Mouse (Mus musculus) heart, adult 2 months (tissue): Measurements from ENCODE around the gene Spsb1. TPM values are rescaled to one million over a fixed set of nuclear protein-coding genes. Genes with fewer than 3 reads are reported as not detected.

Source experiments
- DNase-seq, 2 experiments: peaks; one replicate each; pipeline ENCODE4 v3.0.0; 2021
- H3K27ac ChIP-seq: fragments of 200-600 bp; 2 replicates; pipeline ENCODE4 v1.8.1; 2022
- H3K27me3 ChIP-seq: fragments of 200-500 bp; 2 replicates; pipeline ENCODE4 v1.6.1; 2012; ENCODE audit warnings: mild to moderate bottlenecking, low read length, inconsistent platforms, mixed read lengths; ENCODE audit not compliant: control insufficient read depth, insufficient read depth
- H3K36me3 ChIP-seq: fragments of 200-500 bp; 2 replicates; pipeline ENCODE4 v1.6.1; 2012; ENCODE audit warnings: low read length, inconsistent platforms; ENCODE audit not compliant: control insufficient read depth, insufficient read depth
- H3K4me1 ChIP-seq: fragments of 200-500 bp; 2 replicates; pipeline ENCODE4 v1.6.1; 2011; ENCODE audit warnings: low read length; ENCODE audit not compliant: control insufficient read depth, insufficient read depth
- H3K4me3 ChIP-seq: fragments of 200-600 bp; 2 replicates; pipeline ENCODE4 v1.8.1; 2022
- H3K79me2 ChIP-seq: fragments of 200-500 bp; replicated peaks from 2 replicates; pipeline ENCODE4 v1.6.1; 2012; ENCODE audit warnings: mild to moderate bottlenecking, inconsistent platforms, low read length, moderate library complexity, mixed read lengths; ENCODE audit not compliant: control insufficient read depth, insufficient read depth
- H3K9ac ChIP-seq: fragments of 200-500 bp; 2 replicates; pipeline ENCODE4 v1.6.1; 2012; ENCODE audit warnings: low read depth, mild to moderate bottlenecking, control low read depth, inconsistent platforms, low read length, mixed read lengths
- CTCF ChIP-seq: fragments of 200-600 bp; IDR thresholded peaks from 2 replicates; pipeline ENCODE4 v1.8.1; 2022; ENCODE audit warnings: antibody characterized with exemption, mild to moderate bottlenecking, moderate library complexity
- EP300 ChIP-seq: fragments of 200-500 bp; IDR thresholded peaks from 2 replicates; pipeline ENCODE4 v1.6.1; 2011; ENCODE audit warnings: low read depth, low read length, control low read depth; ENCODE audit not compliant: insufficient read depth
- POLR2A ChIP-seq: fragments of 200-500 bp; IDR thresholded peaks from 2 replicates; pipeline ENCODE4 v1.6.1; 2011; ENCODE audit warnings: mild to moderate bottlenecking, low read depth, low read length, control low read depth; ENCODE audit not compliant: insufficient read depth
- WGBS: fragments of 180-500 bp; shearing (Covaris S2); methylation state at CpG from one replicate; pipeline ENCODE4 v1.1.7; 2018; 5-methylcytosine and 5-hydroxymethylcytosine counted together
- intact Hi-C: fragments of 180-260 bp; cut with DNase I; formaldehyde crosslinking; loops from one replicate; pipeline ENCODE4 v1.15.1; 2025
- polyA plus RNA-seq: library from polyadenylated mRNA; depleted of rRNA; stranded (reverse); fragments of >200 nt; gene quantifications from 2 replicates; pipeline ENCODE4 v1.2.3, GENCODE M21; 2012
- total RNA-seq, 2 experiments: library from RNA; stranded (reverse); gene quantifications; 2 replicates each; pipeline ENCODE4 v1.2.3; 2021

Spsb1 gene
- total and polyA plus RNA-seq, 3 experiments = 28.3 to 35.3 (median 32.2) TPM

GRCm38 (mm10) chr4:149990212-149990953 lies 35.5 kb upstream of the Spsb1 start:
- peak; percentile 67 to 79 for DNase-seq
- intact Hi-C loops = loop anchor here (2.0 kb wide), 1 partner anchor 16 kb away; no protein-coding TSS in a partner anchor

DNA sequence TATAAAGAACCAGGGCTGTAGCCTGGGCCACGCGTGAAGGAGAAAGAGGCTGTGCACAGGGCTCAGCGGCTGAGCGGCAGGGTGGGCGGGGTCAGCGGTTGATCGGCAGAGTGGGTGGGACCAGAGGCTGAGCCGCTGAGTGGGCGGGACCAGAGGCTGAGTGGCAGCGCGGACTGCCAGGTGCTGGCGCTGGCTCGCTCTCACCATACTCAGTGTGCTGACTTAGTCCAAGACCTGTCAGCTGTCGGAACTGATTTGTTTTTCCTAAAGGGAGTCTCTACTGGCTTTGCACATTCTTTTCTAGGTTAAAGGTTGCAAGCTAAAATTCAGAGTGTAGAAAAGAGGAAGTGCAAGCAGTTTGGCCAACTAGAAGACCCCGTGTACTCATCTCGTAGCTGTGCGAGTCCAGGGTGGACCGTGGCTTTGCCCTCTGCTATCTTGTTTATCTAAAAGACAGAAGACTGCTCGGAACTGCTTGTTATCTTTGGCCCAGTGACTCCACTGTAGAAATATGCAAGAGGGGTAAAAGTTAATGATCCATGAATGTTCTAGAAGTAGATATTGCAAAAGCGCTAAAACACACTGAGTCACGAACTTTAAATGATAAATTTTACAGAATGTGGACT lies 34.2 kb upstream of the Spsb1 start:
- Histone ChIP-seq H3K36me3 (no peaks in the 10 kb centered on the region), H3K4me3 (peak overlapping the region; percentile 25; the same call in 1 of the 2 replicates), H3K79me2 (no peaks in the 10 kb centered on the region), H3K27me3 (no peaks in the 10 kb centered on the region), H3K9ac (no peak overlapping the region), H3K4me1 (peaks cover 10% of the 10 kb centered on the region), H3K27ac (peak overlapping the region; percentile 80)
- DNase-seq = peak; percentile 90 to 92
- 5% methylated on average over 21 of the region's 21 CpGs for WGBS
- intact Hi-C loops = no loop called here
- TF ChIP-seq EP300 = no peak
- TF ChIP-seq CTCF = no peak
- TF ChIP-seq POLR2A = peak; percentile 36; the same call in 1 of the 2 replicates

More at GRCm38 (mm10) chr4:149990212-149990953, 35.5 kb upstream of the Spsb1 start:
- no peaks in the 10 kb centered on the region for H3K27me3 ChIP-seq
- H3K27ac ChIP-seq = peak overlapping the region; percentile 67
- H3K79me2 ChIP-seq = no peaks in the 10 kb centered on the region
- H3K4me3 ChIP-seq = no peak overlapping the region
- 34% methylated on average over 8 of the region's 8 CpGs for WGBS
- peak overlapping the region; percentile 2; the same call in 1 of the 2 replicates for H3K9ac ChIP-seq
- TF ChIP-seq CTCF (no peak), EP300 (peak; percentile 75; the same call in 1 of the 2 replicates), POLR2A (peak; percentile 46; the same call in 1 of the 2 replicates)
- H3K4me1 ChIP-seq = peaks cover 10% of the 10 kb centered on the region
- no peaks in the 10 kb centered on the region for H3K36me3 ChIP-seq

GRCm38 (mm10) chr4:149988301-149988700 lies 33.5 kb upstream of the Spsb1 start:
- Histone ChIP-seq H3K36me3 (no peaks in the 10 kb centered on the region), H3K79me2 (no peaks in the 10 kb centered on the region), H3K4me1 (peaks cover 10% of the 10 kb centered on the region), H3K27me3 (no peaks in the 10 kb centered on the region), H3K27ac (peak overlapping the region; percentile 40), H3K9ac (no peak overlapping the region), H3K4me3 (no peak overlapping the region)
- WGBS = 75% methylated on average over 6 of the region's 6 CpGs
- intact Hi-C loops = no loop called here
- TF ChIP-seq POLR2A (no peak), EP300 (no peak), CTCF (no peak)
- DNase-seq = peak in 1 of 2 experiments; percentile 23

GRCm38 (mm10) chr4:149986671-149987417 lies 32.0 kb upstream of the Spsb1 start:
- H3K4me3 ChIP-seq = no peak overlapping the region
- no peak overlapping the region for H3K27ac ChIP-seq
- no peaks in the 10 kb centered on the region for H3K27me3 ChIP-seq
- no peaks in the 10 kb centered on the region for H3K79me2 ChIP-seq
- intact Hi-C loops = no loop called here
- peaks cover 10% of the 10 kb centered on the region for H3K4me1 ChIP-seq
- DNase-seq = no peak
- no peaks in the 10 kb centered on the region for H3K36me3 ChIP-seq
- no peak for TF ChIP-seq POLR2A
- TF ChIP-seq EP300 = no peak
- TF ChIP-seq CTCF = no peak
- no peak overlapping the region for H3K9ac ChIP-seq
- 85% methylated on average over 10 of the region's 10 CpGs for WGBS

DNA sequence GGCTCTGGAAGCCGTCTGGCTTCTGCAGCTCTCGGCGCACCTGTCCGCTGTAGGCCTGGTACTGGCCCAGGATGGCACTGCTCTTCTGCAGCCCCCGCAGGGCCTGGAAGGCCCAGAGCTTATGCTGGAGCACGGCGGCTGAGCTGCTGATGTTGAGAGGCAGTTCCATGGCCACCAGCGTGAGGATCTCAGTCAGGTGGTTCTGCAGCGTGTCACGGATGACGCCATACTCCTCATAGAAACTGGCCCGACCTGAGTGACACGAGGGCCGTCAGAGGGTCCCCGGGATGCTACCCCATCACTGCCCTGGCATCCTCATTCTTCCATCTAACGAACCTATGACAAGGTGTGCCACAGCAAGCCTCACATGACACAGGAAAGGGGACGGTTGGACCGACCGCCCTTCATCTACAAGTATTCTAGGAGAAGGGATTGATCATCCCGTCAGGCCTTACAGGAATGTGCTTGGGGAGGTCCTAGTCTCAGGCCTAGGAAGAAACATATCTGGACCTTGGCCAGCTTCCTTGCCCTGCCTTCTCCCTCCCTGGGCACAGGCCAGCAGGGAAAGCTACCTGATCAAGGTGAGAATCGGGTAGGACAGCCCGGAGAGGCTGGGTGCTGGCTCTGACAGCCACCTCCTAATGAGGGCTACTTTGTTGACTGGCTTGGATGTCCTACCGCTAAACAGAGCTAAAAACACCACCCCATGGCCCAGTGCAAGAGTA lies 29.2 kb upstream of the Spsb1 start:
- no peak for TF ChIP-seq CTCF
- TF ChIP-seq EP300 = no peak
- TF ChIP-seq POLR2A = no peak
- Histone ChIP-seq H3K27me3 (no peaks in the 10 kb centered on the region), H3K27ac (no peak overlapping the region), H3K9ac (no peak overlapping the region), H3K4me1 (peaks cover 6% of the 10 kb centered on the region), H3K36me3 (no peaks in the 10 kb centered on the region), H3K4me3 (no peak overlapping the region), H3K79me2 (no peaks in the 10 kb centered on the region)
- no peak for DNase-seq
- WGBS = 93% methylated on average over 23 of the region's 23 CpGs
- intact Hi-C loops = loop anchor here (5.0 kb wide), 1 partner anchor 232 kb away; no protein-coding TSS in a partner anchor
